Mouse (Mus musculus): ENCODE results near the gene Gen1.

The Gen1 gene

GRCm38 (mm10) chr12:11265382-11266281 lies at the start of gene Gen1, which contains the start of gene Smc6:
Gen1 (minus strand) TSS chr12:11265801.
Smc6 (plus strand) TSS chr12:11265886.
- DNase-seq (ENCODE audit: low read depth, low spot score), result peak; percentile 90

GRCm38 (mm10) chr12:11313840-11314239 lies 48.2 kb upstream of the Gen1 start:
- DNase-seq (ENCODE audit: low read depth, low spot score), result no peak

- DNase-seq (ENCODE audit: low read depth, low spot score), result no peak
These were observed 45.5 kb upstream of the Gen1 start for GRCm38 (mm10) chr12:11311106-11311505.

GRCm38 (mm10) chr12:11306753-11307645 lies 41.4 kb upstream of the Gen1 start:
- DNase-seq (ENCODE audit: low read depth, low spot score), result no peak

GRCm38 (mm10) chr12:11300858-11301257 lies 35.3 kb upstream of the Gen1 start:
- DNase-seq (ENCODE audit: low read depth, low spot score), result no peak

- no peak for DNase-seq (ENCODE audit: low read depth, low spot score)
These were observed 20.8 kb upstream of the Gen1 start for GRCm38 (mm10) chr12:11286382-11286781.

- DNase-seq (ENCODE audit: low read depth, low spot score), result no peak
These were observed 16.0 kb upstream of the Gen1 start for GRCm38 (mm10) chr12:11281584-11281983.

- no peak for DNase-seq (ENCODE audit: low read depth, low spot score)
These were observed 14.3 kb upstream of the Gen1 start for GRCm38 (mm10) chr12:11279886-11280285.

- DNase-seq (ENCODE audit: low read depth, low spot score), result no peak
These were observed 11.6 kb upstream of the Gen1 start for GRCm38 (mm10) chr12:11277207-11277606.

- no peak for DNase-seq (ENCODE audit: low read depth, low spot score)
These were observed 11.0 kb upstream of the Gen1 start for GRCm38 (mm10) chr12:11276632-11277031.

GRCm38 (mm10) chr12:11273185-11273584 lies 7.6 kb upstream of the Gen1 start:
- DNase-seq (ENCODE audit: low read depth, low spot score), result no peak

GRCm38 (mm10) chr12:11272568-11272967 lies 7.0 kb upstream of the Gen1 start:
- no peak for DNase-seq (ENCODE audit: low read depth, low spot score)

- no peak for DNase-seq (ENCODE audit: low read depth, low spot score)
These were observed 1.4 kb upstream of the Gen1 start for GRCm38 (mm10) chr12:11267030-11267429.

- DNase-seq (ENCODE audit: low read depth, low spot score), result no peak
These were observed 833 bp upstream of the Gen1 start for GRCm38 (mm10) chr12:11266282-11266985.

GRCm38 (mm10) chr12:11264895-11265294 lies 706 bp downstream of the Gen1 start:
- DNase-seq (ENCODE audit: low read depth, low spot score), result no peak

GRCm38 (mm10) chr12:11250322-11250721 lies 15.3 kb downstream of the Gen1 start:
- no peak for DNase-seq (ENCODE audit: low read depth, low spot score)

- no peak for DNase-seq (ENCODE audit: low read depth, low spot score)
These were observed 18.1 kb downstream of the Gen1 start for GRCm38 (mm10) chr12:11247460-11247859.

GRCm38 (mm10) chr12:11235996-11236395 lies 29.6 kb downstream of the Gen1 start:
- DNase-seq (ENCODE audit: low read depth, low spot score), result no peak

- no peak for DNase-seq (ENCODE audit: low read depth, low spot score)
These were observed 35.3 kb downstream of the Gen1 start for GRCm38 (mm10) chr12:11230267-11230666.

GRCm38 (mm10) chr12:11226529-11227268 lies 38.9 kb downstream of the Gen1 start:
- DNase-seq (ENCODE audit: low read depth, low spot score), result no peak

GRCm38 (mm10) chr12:11226123-11226522 lies 39.5 kb downstream of the Gen1 start:
- no peak for DNase-seq (ENCODE audit: low read depth, low spot score)
